Mouse (Mus musculus) neural tube, embryonic 15.5 days (tissue): Measurements from ENCODE around the gene F11r. TPM values are rescaled to one million over a fixed set of nuclear protein-coding genes. Genes with fewer than 3 reads are reported as not detected.

Experiments used
- ATAC-seq: fragments of 200-750 bp; cut with Nextera tagmentation; 2 replicates; pipeline ENCODE4 v1.8.0; 2017; ENCODE audit warnings: mild to moderate bottlenecking, moderate TSS enrichment, moderate library complexity; ENCODE audit not compliant: low FRiP score
- H3K27ac ChIP-seq: fragments of 300-500 bp; sonication (generic); replicated peaks from 2 replicates; pipeline ENCODE4 v1.5.1; 2015; ENCODE audit warnings: mild to moderate bottlenecking, inconsistent platforms
- H3K27me3 ChIP-seq: fragments of 300-500 bp; sonication (generic); replicated peaks from 2 replicates; pipeline ENCODE4 v1.6.1; 2015; ENCODE audit warnings: inconsistent platforms
- H3K36me3 ChIP-seq: fragments of 300-500 bp; sonication (generic); 2 replicates; pipeline ENCODE4 v1.6.1; 2015; ENCODE audit warnings: inconsistent platforms
- H3K4me1 ChIP-seq: fragments of 300-500 bp; sonication (generic); 2 replicates; pipeline ENCODE4 v1.6.1; 2015; ENCODE audit warnings: inconsistent platforms
- H3K4me2 ChIP-seq: fragments of 300-500 bp; sonication (generic); 2 replicates; pipeline ENCODE4 v1.6.1; 2015; ENCODE audit warnings: inconsistent platforms, mild to moderate bottlenecking, moderate library complexity
- H3K4me3 ChIP-seq: fragments of 300-500 bp; sonication (generic); replicated peaks from 2 replicates; pipeline ENCODE4 v1.5.1; 2015; ENCODE audit warnings: mild to moderate bottlenecking, inconsistent platforms
- H3K9ac ChIP-seq: fragments of 300-500 bp; sonication (generic); replicated peaks from 2 replicates; pipeline ENCODE4 v1.6.1; 2015; ENCODE audit warnings: mild to moderate bottlenecking, inconsistent platforms
- H3K9me3 ChIP-seq: fragments of 300-500 bp; sonication (generic); replicated peaks from 2 replicates; pipeline ENCODE4 v1.6.1; 2016; ENCODE audit warnings: inconsistent platforms
- WGBS: fragments of 180-500 bp; shearing (Covaris S2); methylation state at CpG from one replicate; pipeline ENCODE4 v1.1.7; 2015; ENCODE audit warnings: mixed read lengths; 5-methylcytosine and 5-hydroxymethylcytosine counted together
- polyA plus RNA-seq: library from polyadenylated mRNA; unstranded; fragments of >200 nt; fragmentation: Nextera tagmentation; extraction: Ambion mirVana; gene quantifications from 2 replicates; pipeline ENCODE4 v1.2.1, GENCODE M21; 2015

The F11r gene
- polyA plus RNA-seq, 1 experiment from 2014 or later, result 11.8 TPM

GRCm38 (mm10) chr1:171439072-171439471 lies 1.7 kb downstream of the F11r start:
- WGBS, result 38% methylated on average over 8 of the region's 8 CpGs
- Histone ChIP-seq H3K27me3 (peaks cover 39% of the 10 kb centered on the region), H3K9me3 (no peaks in the 10 kb centered on the region), H3K4me1 (peaks cover 14% of the 10 kb centered on the region), H3K4me3 (peak overlapping the region; percentile 37), H3K36me3 (no peaks in the 10 kb centered on the region), H3K27ac (no peak overlapping the region), H3K9ac (no peak overlapping the region), H3K4me2 (peak overlapping the region; percentile 54)
- no peak for ATAC-seq

GRCm38 (mm10) chr1:171440025-171440725 lies 2.8 kb downstream of the F11r start:
- Histone ChIP-seq H3K27ac (peak overlapping the region; percentile 49; the same call in 1 of the 2 replicates), H3K27me3 (peaks cover 38% of the 10 kb centered on the region), H3K9ac (no peak overlapping the region), H3K4me2 (peak overlapping the region; percentile 54), H3K4me3 (no peak overlapping the region), H3K4me1 (peaks cover 14% of the 10 kb centered on the region), H3K9me3 (no peaks in the 10 kb centered on the region), H3K36me3 (no peaks in the 10 kb centered on the region)
- WGBS, result 34% methylated on average over 9 of the region's 9 CpGs
- ATAC-seq, result peak; percentile 76

GRCm38 (mm10) chr1:171441466-171442412 lies 4.4 kb downstream of the F11r start:
- Histone ChIP-seq H3K27me3 (peaks cover 32% of the 10 kb centered on the region), H3K9ac (no peak overlapping the region), H3K4me3 (no peak overlapping the region), H3K4me1 (peaks cover 14% of the 10 kb centered on the region), H3K9me3 (no peaks in the 10 kb centered on the region), H3K27ac (no peak overlapping the region), H3K36me3 (no peaks in the 10 kb centered on the region), H3K4me2 (0 out of 2 replicates have a peak overlapping the region, but pooled peaks have one; percentile 11)
- no peak for ATAC-seq
- 68% methylated on average over 7 of the region's 7 CpGs for whole genome bisulfite sequencing

- Histone ChIP-seq H3K4me3 (no peak overlapping the region), H3K4me1 (peaks cover 9% of the 10 kb centered on the region), H3K36me3 (no peaks in the 10 kb centered on the region), H3K27ac (no peak overlapping the region), H3K27me3 (peaks cover 26% of the 10 kb centered on the region), H3K4me2 (0 out of 2 replicates have a peak overlapping the region, but pooled peaks have one; percentile 11), H3K9ac (no peak overlapping the region), H3K9me3 (no peaks in the 10 kb centered on the region)
- WGBS, result 87% methylated on average over 8 of the region's 8 CpGs
- no peak for ATAC-seq
Observed at GRCm38 (mm10) chr1:171442413-171442760, 5.1 kb downstream of the F11r start.

GRCm38 (mm10) chr1:171445050-171445449 lies 7.7 kb downstream of the F11r start:
- Histone ChIP-seq H3K4me1 (no peaks in the 10 kb centered on the region), H3K4me3 (no peak overlapping the region), H3K27me3 (no peaks in the 10 kb centered on the region), H3K9me3 (no peaks in the 10 kb centered on the region), H3K36me3 (no peaks in the 10 kb centered on the region), H3K9ac (no peak overlapping the region), H3K27ac (no peak overlapping the region), H3K4me2 (no peak overlapping the region)
- WGBS, result 93% methylated on average over 5 of the region's 5 CpGs
- ATAC-seq, result no peak

GRCm38 (mm10) chr1:171446854-171447253 lies 9.5 kb downstream of the F11r start:
- WGBS, result 83% methylated on average over 7 of the region's 7 CpGs

GRCm38 (mm10) chr1:171447692-171448091 lies 10.4 kb downstream of the F11r start:
- H3K36me3 ChIP-seq, result no peaks in the 10 kb centered on the region
- WGBS, result 83% methylated on average over 10 of the region's 10 CpGs
- no peak for ATAC-seq
- no peaks in the 10 kb centered on the region for H3K4me1 ChIP-seq
- no peaks in the 10 kb centered on the region for H3K9me3 ChIP-seq
- H3K27me3 ChIP-seq, result no peaks in the 10 kb centered on the region
- H3K4me2 ChIP-seq, result no peak overlapping the region
- no peak overlapping the region for H3K9ac ChIP-seq
- no peak overlapping the region for H3K27ac ChIP-seq
- H3K4me3 ChIP-seq, result no peak overlapping the region

More at GRCm38 (mm10) chr1:171446854-171447253, 9.5 kb downstream of the F11r start:
- no peaks in the 10 kb centered on the region for H3K4me1 ChIP-seq
- no peak overlapping the region for H3K27ac ChIP-seq
- H3K4me2 ChIP-seq, result no peak overlapping the region
- no peaks in the 10 kb centered on the region for H3K36me3 ChIP-seq
- no peak overlapping the region for H3K9ac ChIP-seq
- no peak overlapping the region for H3K4me3 ChIP-seq
- ATAC-seq, result no peak
- no peaks in the 10 kb centered on the region for H3K27me3 ChIP-seq
- no peaks in the 10 kb centered on the region for H3K9me3 ChIP-seq

GRCm38 (mm10) chr1:171450062-171450461 lies 12.7 kb downstream of the F11r start:
- Histone ChIP-seq H3K27ac (no peak overlapping the region), H3K9ac (no peak overlapping the region), H3K4me1 (no peaks in the 10 kb centered on the region), H3K4me2 (no peak overlapping the region), H3K4me3 (no peak overlapping the region), H3K9me3 (no peaks in the 10 kb centered on the region), H3K36me3 (no peaks in the 10 kb centered on the region), H3K27me3 (no peaks in the 10 kb centered on the region)
- ATAC-seq, result no peak
- WGBS, result 87% methylated on average over 11 of the region's 11 CpGs

- Histone ChIP-seq H3K27ac (no peak overlapping the region), H3K9ac (no peak overlapping the region), H3K27me3 (no peaks in the 10 kb centered on the region), H3K9me3 (no peaks in the 10 kb centered on the region), H3K4me1 (no peaks in the 10 kb centered on the region), H3K4me3 (no peak overlapping the region), H3K36me3 (no peaks in the 10 kb centered on the region), H3K4me2 (no peak overlapping the region)
- 89% methylated on average over 10 of the region's 10 CpGs for WGBS
- no peak for ATAC-seq
Observed at GRCm38 (mm10) chr1:171451001-171451400, 13.7 kb downstream of the F11r start.

- Histone ChIP-seq H3K36me3 (no peaks in the 10 kb centered on the region), H3K4me1 (no peaks in the 10 kb centered on the region), H3K9me3 (no peaks in the 10 kb centered on the region), H3K27me3 (no peaks in the 10 kb centered on the region), H3K4me3 (no peak overlapping the region), H3K27ac (no peak overlapping the region), H3K9ac (no peak overlapping the region), H3K4me2 (no peak overlapping the region)
- WGBS, result 81% methylated on average over 5 of the region's 5 CpGs
- no peak for ATAC-seq
Observed at GRCm38 (mm10) chr1:171452522-171452921, 15.2 kb downstream of the F11r start.

- Histone ChIP-seq H3K4me1 (no peaks in the 10 kb centered on the region), H3K27me3 (no peaks in the 10 kb centered on the region), H3K9ac (no peak overlapping the region), H3K9me3 (no peaks in the 10 kb centered on the region), H3K36me3 (no peaks in the 10 kb centered on the region), H3K27ac (no peak overlapping the region), H3K4me2 (no peak overlapping the region), H3K4me3 (no peak overlapping the region)
- 89% methylated on average over 5 of the region's 5 CpGs for WGBS
- ATAC-seq, result no peak
Observed at GRCm38 (mm10) chr1:171452923-171453322, 15.6 kb downstream of the F11r start.

GRCm38 (mm10) chr1:171454926-171455325 lies 17.6 kb downstream of the F11r start:
- WGBS, result 87% methylated on average over 6 of the region's 6 CpGs
- Histone ChIP-seq H3K36me3 (no peaks in the 10 kb centered on the region), H3K4me3 (no peak overlapping the region), H3K27me3 (no peaks in the 10 kb centered on the region), H3K9me3 (no peaks in the 10 kb centered on the region), H3K27ac (no peak overlapping the region), H3K4me2 (no peak overlapping the region), H3K4me1 (peaks cover 3% of the 10 kb centered on the region; the same call in 1 of the 2 replicates), H3K9ac (no peak overlapping the region)
- no peak for ATAC-seq
